Mouse (Mus musculus) brain, embryonic 14.5 days (tissue): Measurements from ENCODE around the gene Chaf1b.

ENCODE experiments used
- CTCF ChIP-seq: fragments of 200-500 bp; IDR thresholded peaks from 2 replicates; pipeline ENCODE4 v1.5.1; 2012; ENCODE audit warnings: inconsistent platforms, mild to moderate bottlenecking, moderate library complexity, borderline replicate concordance; ENCODE audit not compliant: insufficient read depth, insufficient read length; ENCODE audit errors: extremely low read depth
- POLR2A ChIP-seq: fragments of 200-500 bp; IDR thresholded peaks from 2 replicates; pipeline ENCODE4 v1.6.1; 2012; ENCODE audit warnings: mild to moderate bottlenecking, inconsistent platforms, borderline replicate concordance; ENCODE audit not compliant: poor library complexity, insufficient read depth, insufficient read length, severe bottlenecking; ENCODE audit errors: extremely low read depth

DNA sequence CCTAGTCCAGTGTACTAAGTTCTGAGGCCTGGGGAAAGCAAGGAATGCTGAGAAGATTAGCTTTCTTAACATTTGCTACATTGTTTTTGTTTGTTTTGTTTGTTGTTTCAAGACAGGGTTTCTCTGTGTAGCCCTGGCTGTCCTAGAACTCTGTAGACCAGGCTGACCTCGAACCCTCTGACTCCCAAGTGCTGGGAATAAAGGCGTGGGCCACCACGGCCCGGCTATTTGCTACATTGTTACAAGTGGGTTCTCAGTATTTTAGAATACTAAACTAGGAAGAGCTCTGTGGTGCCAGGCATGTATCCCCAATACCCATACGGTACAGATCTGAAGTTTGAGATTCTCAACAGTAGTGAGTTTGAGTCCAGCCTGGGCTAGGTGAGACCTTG lies 1.0 kb downstream of the Chaf1b start:
- TF ChIP-seq POLR2A (no peak), CTCF (no peak)
